Mouse (Mus musculus) stomach, postnatal 0 days (tissue): ENCODE measurements at regions not wholly inside any gene's neighbourhood (a gene's known extent, or its start where the extent isn't known, plus 50 kb on each side); places are given as distances from the start of the nearest gene placed in this dataset.
A peak's percentile ranks its signal among the peaks of the same experiment; 100 is the strongest.

ENCODE experiments used
- ATAC-seq: fragments of 200-750 bp; cut with Nextera tagmentation; 2 replicates; pipeline ENCODE4 v1.8.0; 2017; ENCODE audit not compliant: low FRiP score, low TSS enrichment
- DNase-seq: peaks from one replicate; pipeline ENCODE4 v3.0.0-alpha.2; 2016; ENCODE audit warnings: low spot score
- H3K27ac ChIP-seq: fragments of 300-500 bp; sonication (generic); replicated peaks from 2 replicates; pipeline ENCODE4 v1.5.1; 2014; ENCODE audit warnings: mild to moderate bottlenecking, control low read depth
- H3K27me3 ChIP-seq: fragments of 300-500 bp; sonication (generic); 2 replicates; pipeline ENCODE4 v1.6.1; 2014; ENCODE audit warnings: low read length; ENCODE audit not compliant: control insufficient read depth, insufficient read depth
- H3K36me3 ChIP-seq: fragments of 300-500 bp; sonication (generic); 2 replicates; pipeline ENCODE4 v1.6.1; 2014; ENCODE audit warnings: low read length, mixed read lengths; ENCODE audit not compliant: control insufficient read depth, insufficient read depth
- H3K4me1 ChIP-seq: fragments of 300-500 bp; sonication (generic); replicated peaks from 2 replicates; pipeline ENCODE4 v1.6.1; 2014; ENCODE audit warnings: antibody characterized with exemption; ENCODE audit not compliant: control insufficient read depth, insufficient read depth
- H3K4me2 ChIP-seq: fragments of 300-500 bp; sonication (generic); replicated peaks from 2 replicates; pipeline ENCODE4 v1.6.1; 2014; ENCODE audit warnings: low read depth, mild to moderate bottlenecking, control low read depth, moderate library complexity
- H3K4me3 ChIP-seq: fragments of 300-500 bp; sonication (generic); 2 replicates; pipeline ENCODE4 v1.5.1; 2014; ENCODE audit warnings: low read depth, low read length, control low read depth
- H3K9ac ChIP-seq: fragments of 300-500 bp; sonication (generic); 2 replicates; pipeline ENCODE4 v1.6.1; 2014; ENCODE audit warnings: mild to moderate bottlenecking, low read length, control low read depth, mixed read lengths
- H3K9me3 ChIP-seq: fragments of 300-500 bp; sonication (generic); 2 replicates; pipeline ENCODE4 v1.6.1; 2016; ENCODE audit warnings: low read length; ENCODE audit not compliant: control insufficient read depth
- CTCF ChIP-seq: IDR thresholded peaks from 2 replicates; pipeline ENCODE4 v1.5.1; 2016; ENCODE audit warnings: antibody characterized with exemption, low read depth, mild to moderate bottlenecking, moderate library complexity
- EP300 ChIP-seq: optimal IDR thresholded peaks from 2 replicates; pipeline ENCODE3; 2016; ENCODE audit warnings: antibody characterized with exemption
- WGBS: fragments of 180-500 bp; shearing (Covaris S2); extraction: QIAGEN DNeasy Blood & Tissue Kit; methylation state at CpG from one replicate; pipeline ENCODE4 v1.1.7; 2014; 5-methylcytosine and 5-hydroxymethylcytosine counted together

DNA sequence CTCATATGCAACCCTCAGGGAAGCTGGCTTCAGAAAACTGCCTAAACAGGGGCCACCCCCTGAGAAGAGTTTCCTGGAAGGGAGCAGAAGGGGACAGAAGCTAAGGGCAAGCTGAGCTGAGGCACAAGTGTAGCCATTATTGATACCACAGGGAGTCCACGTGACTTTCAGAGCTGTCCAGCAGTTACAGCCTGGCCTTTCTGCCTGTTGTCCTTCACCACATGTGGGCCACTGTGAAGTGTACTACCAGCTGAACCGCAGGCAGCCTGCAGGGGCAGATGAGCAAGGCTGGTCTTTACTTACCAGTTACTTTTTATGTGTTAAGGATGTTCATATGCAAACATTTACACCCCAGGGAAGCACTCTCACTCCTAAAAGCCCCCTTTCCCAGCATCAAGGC lies 85.2 kb upstream of the Ube2e1 start:
- Histone ChIP-seq H3K9ac (no peak overlapping the region), H3K27ac (no peak overlapping the region), H3K4me1 (no peaks in the 10 kb centered on the region), H3K4me2 (no peak overlapping the region), H3K4me3 (no peak overlapping the region), H3K36me3 (no peaks in the 10 kb centered on the region), H3K9me3 (no peaks in the 10 kb centered on the region), H3K27me3 (no peaks in the 10 kb centered on the region)
- 11% methylated on average over 2 of the region's 2 CpGs for WGBS
- ATAC-seq: no peak
- TF ChIP-seq EP300 (no peak), CTCF (peak; percentile 3; the same call in 1 of the 2 replicates)
- no peak for DNase-seq

DNA sequence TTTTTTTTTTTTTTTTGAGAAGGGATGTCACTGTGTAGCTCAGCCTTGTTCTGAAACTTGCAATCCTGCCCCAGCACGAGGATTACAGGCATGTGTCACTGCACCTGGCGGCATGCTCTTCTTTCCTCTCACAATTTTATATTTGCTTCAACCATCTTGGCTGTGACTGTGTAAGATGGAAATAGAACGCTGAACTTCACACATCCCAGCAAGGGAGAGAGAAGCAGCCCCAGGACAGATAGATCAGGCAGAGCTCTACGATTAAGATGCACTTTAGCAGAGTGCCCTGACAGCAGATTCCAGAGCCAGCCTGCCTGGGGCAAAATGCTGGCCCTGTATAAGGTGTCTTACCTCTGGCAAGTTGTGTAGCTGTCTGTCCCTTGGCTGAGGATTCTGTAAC lies 84.7 kb upstream of the Ube2e1 start:
- Histone ChIP-seq H3K36me3 (no peaks in the 10 kb centered on the region), H3K9ac (no peak overlapping the region), H3K4me1 (no peaks in the 10 kb centered on the region), H3K4me3 (no peak overlapping the region), H3K9me3 (no peaks in the 10 kb centered on the region), H3K4me2 (no peak overlapping the region), H3K27ac (no peak overlapping the region), H3K27me3 (no peaks in the 10 kb centered on the region)
- WGBS: 70% methylated on average over 4 of the region's 4 CpGs
- ATAC-seq (no peak), DNase-seq (no peak)
- no peak for TF ChIP-seq EP300
- TF ChIP-seq CTCF: no peak

DNA sequence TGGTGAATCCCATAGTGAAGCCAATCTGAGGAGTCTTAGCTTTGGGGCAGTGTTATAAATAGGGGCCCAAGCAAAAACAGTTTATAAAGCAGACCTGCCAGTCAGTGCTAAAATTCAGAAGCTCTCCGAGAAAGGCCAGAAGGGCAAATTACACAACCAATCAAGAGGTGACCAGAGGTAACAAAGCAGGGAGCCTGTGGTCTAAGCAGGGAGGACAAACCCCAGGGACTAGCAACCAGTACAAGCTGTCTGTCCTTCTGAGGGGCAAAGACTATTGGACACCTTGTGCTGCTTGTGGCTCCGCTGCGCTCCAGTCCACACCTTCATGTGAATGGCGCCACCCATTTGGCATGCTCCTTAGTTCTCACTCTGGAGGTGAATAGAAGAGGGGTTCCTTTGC lies 67.3 kb upstream of the Ube2e1 start:
- Histone ChIP-seq H3K4me1 (no peaks in the 10 kb centered on the region), H3K9ac (no peak overlapping the region), H3K27ac (no peak overlapping the region), H3K9me3 (no peaks in the 10 kb centered on the region), H3K4me3 (no peak overlapping the region), H3K36me3 (no peaks in the 10 kb centered on the region), H3K4me2 (no peak overlapping the region), H3K27me3 (no peaks in the 10 kb centered on the region)
- DNase-seq (no peak), ATAC-seq (no peak)
- TF ChIP-seq EP300 (no peak), CTCF (no peak)
- WGBS: 88% methylated on average over 4 of the region's 4 CpGs

DNA sequence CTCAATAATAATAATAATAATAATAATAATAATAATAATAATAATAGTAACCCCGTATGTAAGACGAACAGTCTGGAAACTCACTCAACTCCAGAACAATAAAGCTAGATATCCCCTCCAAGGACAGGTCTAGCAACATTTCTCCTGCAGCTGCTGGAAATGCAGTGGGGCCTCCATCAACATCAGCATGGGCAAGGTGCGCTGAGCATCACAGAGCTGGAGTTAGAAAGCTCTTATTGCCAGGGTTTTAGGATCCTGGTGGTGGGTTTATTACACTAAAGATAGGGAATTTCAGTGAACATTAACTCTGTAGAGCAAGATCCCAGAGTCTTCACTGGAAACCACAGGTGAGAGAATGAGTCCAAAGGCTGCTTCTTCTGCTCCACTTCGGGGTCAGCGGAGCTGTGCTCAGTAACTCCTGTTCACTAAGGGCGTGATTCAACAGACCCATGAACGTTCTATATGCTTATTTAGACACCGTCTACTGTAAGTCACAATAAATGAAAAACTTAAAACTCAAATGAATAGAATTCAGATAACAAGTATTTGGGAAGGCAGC lies 64.6 kb upstream of the Ube2e1 start:
- H3K27me3 ChIP-seq: no peaks in the 10 kb centered on the region
- TF ChIP-seq CTCF: no peak
- TF ChIP-seq EP300: no peak
- H3K4me1 ChIP-seq: no peaks in the 10 kb centered on the region
- no peak overlapping the region for H3K4me3 ChIP-seq
- no peak overlapping the region for H3K9ac ChIP-seq
- H3K27ac ChIP-seq: no peak overlapping the region
- no peaks in the 10 kb centered on the region for H3K9me3 ChIP-seq
- no peak for ATAC-seq
- no peaks in the 10 kb centered on the region for H3K36me3 ChIP-seq
- WGBS: 81% methylated on average over 8 of the region's 8 CpGs
- no peak overlapping the region for H3K4me2 ChIP-seq
- DNase-seq: no peak

DNA sequence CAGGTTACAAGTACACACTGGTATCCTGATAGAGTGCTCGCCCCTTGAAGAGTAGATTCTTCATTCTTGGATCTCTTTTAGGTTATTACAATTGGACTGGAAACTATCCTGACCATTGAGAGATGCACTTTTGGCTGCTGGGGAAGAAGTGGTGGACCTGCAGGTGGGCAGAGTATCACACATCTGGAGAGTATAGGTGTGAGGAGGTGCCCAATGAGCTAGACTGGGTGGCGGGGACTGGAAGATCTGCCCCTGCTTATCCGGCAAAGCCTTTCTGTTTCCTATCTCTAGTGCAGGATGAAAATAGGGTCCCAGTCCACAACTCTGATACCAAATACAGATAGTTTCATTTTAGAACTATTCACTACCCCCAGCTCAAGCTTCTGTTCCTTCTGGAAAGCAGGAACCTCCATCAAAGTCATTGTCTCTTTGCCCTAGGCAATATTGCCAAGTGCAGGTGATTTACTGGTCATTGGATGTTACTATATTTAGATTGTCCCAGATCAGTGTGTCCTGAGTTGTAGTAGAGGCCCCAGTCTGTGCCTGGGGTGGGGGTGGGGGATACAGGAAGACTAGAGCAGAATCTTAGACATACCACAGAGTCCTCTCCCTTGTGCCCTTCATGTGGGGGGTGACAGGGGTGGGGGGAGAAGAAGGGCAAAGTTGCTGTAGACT lies 62.5 kb upstream of the Ube2e1 start:
- Histone ChIP-seq H3K9ac (no peak overlapping the region), H3K27me3 (no peaks in the 10 kb centered on the region), H3K4me1 (no peaks in the 10 kb centered on the region), H3K9me3 (no peaks in the 10 kb centered on the region), H3K27ac (no peak overlapping the region), H3K36me3 (no peaks in the 10 kb centered on the region), H3K4me2 (no peak overlapping the region), H3K4me3 (no peak overlapping the region)
- ATAC-seq: no peak
- no peak for DNase-seq
- TF ChIP-seq EP300: no peak
- no peak for TF ChIP-seq CTCF
- 89% methylated on average over 3 of the region's 3 CpGs for WGBS

DNA sequence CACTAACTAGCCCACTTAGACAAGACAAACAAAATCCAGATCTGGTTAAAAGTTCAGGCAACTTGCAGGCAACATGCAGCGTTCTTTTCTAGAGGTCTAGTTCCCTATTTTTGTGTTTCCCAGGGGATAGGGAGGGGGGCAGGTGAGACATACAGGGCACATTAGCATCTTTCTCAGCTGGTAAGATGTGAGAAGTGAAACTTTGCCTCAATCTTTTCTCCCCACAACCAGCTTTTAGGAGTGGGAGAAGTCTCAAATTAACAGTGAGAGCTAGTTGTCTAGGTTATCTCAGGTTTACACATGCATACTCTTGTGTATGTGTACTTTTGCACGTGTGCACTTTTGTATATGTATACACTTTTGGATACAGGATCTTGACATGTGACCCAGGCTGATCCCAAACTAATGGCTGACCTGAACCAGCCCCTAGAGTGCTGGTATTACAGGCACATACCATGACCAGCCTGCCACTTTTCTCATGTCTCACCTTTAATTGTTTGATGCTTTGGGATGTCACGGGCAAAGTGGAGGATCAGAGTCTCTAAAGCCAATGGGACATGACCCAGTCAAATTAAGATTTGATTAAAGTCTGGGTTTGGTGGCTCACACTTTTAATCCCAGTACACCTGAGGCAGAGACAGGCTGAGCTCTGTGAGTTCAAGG lies 60.3 kb upstream of the Ube2e1 start:
- Histone ChIP-seq H3K9me3 (no peaks in the 10 kb centered on the region), H3K4me1 (no peaks in the 10 kb centered on the region), H3K4me2 (no peak overlapping the region), H3K4me3 (no peak overlapping the region), H3K27ac (no peak overlapping the region), H3K27me3 (no peaks in the 10 kb centered on the region), H3K9ac (no peak overlapping the region), H3K36me3 (no peaks in the 10 kb centered on the region)
- no peak for TF ChIP-seq EP300
- TF ChIP-seq CTCF: no peak
- DNase-seq (no peak), ATAC-seq (no peak)
- WGBS: 77% methylated on average over 3 of the region's 3 CpGs
